Mouse (Mus musculus) kidney, embryonic 15.5 days (tissue): Measurements from ENCODE around the gene Soat1. TPM values are rescaled to one million over a fixed set of nuclear protein-coding genes. Genes with fewer than 3 reads are reported as not detected.

Experiments used
- ATAC-seq: fragments of 200-750 bp; cut with Nextera tagmentation; replicated peaks from 2 replicates; pipeline ENCODE4 v1.8.0; 2017; ENCODE audit warnings: moderate TSS enrichment; ENCODE audit not compliant: low FRiP score
- H3K27ac ChIP-seq: fragments of 300-500 bp; sonication (generic); 2 replicates; pipeline ENCODE4 v1.5.1; 2015; ENCODE audit warnings: mild to moderate bottlenecking, inconsistent platforms
- H3K27me3 ChIP-seq: fragments of 300-500 bp; sonication (generic); 2 replicates; pipeline ENCODE4 v1.6.1; 2015; ENCODE audit warnings: inconsistent platforms
- H3K36me3 ChIP-seq: fragments of 300-500 bp; sonication (generic); 2 replicates; pipeline ENCODE4 v1.6.1; 2015; ENCODE audit warnings: inconsistent platforms
- H3K4me1 ChIP-seq: fragments of 300-500 bp; sonication (generic); 2 replicates; pipeline ENCODE4 v1.6.1; 2015; ENCODE audit warnings: inconsistent platforms
- H3K4me2 ChIP-seq: fragments of 300-500 bp; sonication (generic); 2 replicates; pipeline ENCODE4 v1.6.1; 2015; ENCODE audit warnings: moderate library complexity, mild to moderate bottlenecking, inconsistent platforms
- H3K4me3 ChIP-seq: fragments of 300-500 bp; sonication (generic); replicated peaks from 2 replicates; pipeline ENCODE4 v1.5.1; 2015; ENCODE audit warnings: mild to moderate bottlenecking, inconsistent platforms
- H3K9ac ChIP-seq: fragments of 300-500 bp; sonication (generic); 2 replicates; pipeline ENCODE4 v1.6.1; 2015; ENCODE audit warnings: mild to moderate bottlenecking, inconsistent platforms
- H3K9me3 ChIP-seq: fragments of 300-500 bp; sonication (generic); replicated peaks from 2 replicates; pipeline ENCODE4 v1.6.1; 2016; ENCODE audit warnings: inconsistent platforms
- WGBS: fragments of 180-500 bp; shearing (Covaris S2); methylation state at CpG from one replicate; pipeline ENCODE4 v1.1.7; 2015; ENCODE audit warnings: mixed read lengths; 5-methylcytosine and 5-hydroxymethylcytosine counted together
- polyA plus RNA-seq: library from polyadenylated mRNA; unstranded; fragments of >200 nt; fragmentation: Nextera tagmentation; extraction: Ambion mirVana; gene quantifications from 2 replicates; pipeline ENCODE4 v1.2.1, GENCODE M21; 2015

Gene Soat1
- polyA plus RNA-seq, 1 experiment from 2014 or later = 40.2 TPM

DNA sequence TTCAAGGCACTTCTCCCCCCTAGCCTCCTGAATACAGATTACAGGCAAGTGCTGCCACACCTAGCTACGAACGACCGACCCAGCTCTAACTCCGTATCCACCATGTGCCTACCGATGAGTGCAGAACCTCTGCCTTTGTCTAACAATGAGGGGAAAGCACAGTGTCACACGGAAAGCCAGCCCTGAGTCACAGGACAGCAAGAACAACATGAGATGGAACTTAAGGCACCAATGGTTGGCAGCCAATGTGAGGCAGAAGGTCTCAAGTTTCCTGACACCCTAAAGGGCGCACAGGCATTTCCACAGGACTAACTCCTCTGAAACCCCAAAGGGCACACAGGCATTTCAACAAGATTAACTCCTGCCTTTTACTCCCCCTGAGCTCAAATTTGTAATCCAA is 25.0 kb downstream of the Soat1 start:
- Histone ChIP-seq H3K9me3 (no peaks in the 10 kb centered on the region), H3K9ac (no peak overlapping the region), H3K36me3 (peaks cover 22% of the 10 kb centered on the region), H3K27ac (peak overlapping the region; percentile 33; the same call in 1 of the 2 replicates), H3K4me2 (peak overlapping the region; percentile 24), H3K4me1 (peaks cover 15% of the 10 kb centered on the region), H3K27me3 (no peaks in the 10 kb centered on the region), H3K4me3 (no peak overlapping the region)
- ATAC-seq = peak; percentile 68
- 60% methylated on average over 7 of the region's 7 CpGs for WGBS

DNA sequence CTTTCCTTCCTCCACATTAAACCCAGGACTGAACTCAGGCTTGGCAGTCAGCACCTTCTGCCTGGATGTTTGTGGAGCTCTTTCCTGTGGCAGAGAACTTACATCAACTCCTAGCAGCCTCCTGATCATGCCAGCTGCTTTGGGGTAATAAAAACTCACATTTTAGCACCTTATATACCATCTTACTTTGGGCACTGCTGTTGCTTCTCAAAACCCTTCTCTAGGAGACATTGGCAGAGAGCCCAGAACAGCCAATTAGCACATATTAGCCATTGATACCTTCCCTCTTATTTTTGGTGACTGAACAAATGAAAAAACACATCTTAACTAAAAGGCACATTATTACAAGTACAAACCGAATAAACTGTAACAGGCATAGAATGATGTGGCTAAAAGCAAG is 29.1 kb downstream of the Soat1 start:
- ATAC-seq = no peak
- peaks cover 48% of the 10 kb centered on the region for H3K36me3 ChIP-seq
- H3K27ac ChIP-seq = no peak overlapping the region
- no peak overlapping the region for H3K4me3 ChIP-seq
- no peak overlapping the region for H3K4me2 ChIP-seq
- WGBS = 98% methylated on average over 1 of the region's 1 CpGs
- no peaks in the 10 kb centered on the region for H3K9me3 ChIP-seq
- no peak overlapping the region for H3K9ac ChIP-seq
- H3K4me1 ChIP-seq = peaks cover 7% of the 10 kb centered on the region; the same call in 1 of the 2 replicates
- no peaks in the 10 kb centered on the region for H3K27me3 ChIP-seq

DNA sequence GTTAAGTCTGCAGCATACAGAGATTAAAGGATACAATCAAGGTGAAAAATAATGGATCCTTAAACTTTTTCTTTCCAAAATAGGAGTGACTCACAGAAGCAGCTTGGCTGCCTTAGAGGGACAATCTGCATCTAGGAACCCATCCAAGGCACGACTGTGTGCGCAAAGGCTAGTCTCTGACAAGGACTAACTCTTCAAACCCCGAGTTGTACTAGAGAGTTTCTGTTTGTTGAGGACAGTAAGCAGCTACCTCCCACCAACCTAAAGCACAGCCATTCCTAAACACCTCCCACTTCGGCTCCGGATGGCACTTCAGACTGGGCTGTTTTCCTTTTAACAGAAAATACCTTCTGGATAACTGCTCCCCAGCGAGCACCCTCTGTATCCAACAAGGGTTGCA is 31.4 kb downstream of the Soat1 start:
- peaks cover 68% of the 10 kb centered on the region for H3K36me3 ChIP-seq
- no peak overlapping the region for H3K4me3 ChIP-seq
- ATAC-seq = no peak
- no peak overlapping the region for H3K9ac ChIP-seq
- 89% methylated on average over 6 of the region's 6 CpGs for WGBS
- no peak overlapping the region for H3K27ac ChIP-seq
- H3K4me1 ChIP-seq = no peaks in the 10 kb centered on the region
- no peaks in the 10 kb centered on the region for H3K27me3 ChIP-seq
- H3K4me2 ChIP-seq = no peak overlapping the region
- no peaks in the 10 kb centered on the region for H3K9me3 ChIP-seq

DNA sequence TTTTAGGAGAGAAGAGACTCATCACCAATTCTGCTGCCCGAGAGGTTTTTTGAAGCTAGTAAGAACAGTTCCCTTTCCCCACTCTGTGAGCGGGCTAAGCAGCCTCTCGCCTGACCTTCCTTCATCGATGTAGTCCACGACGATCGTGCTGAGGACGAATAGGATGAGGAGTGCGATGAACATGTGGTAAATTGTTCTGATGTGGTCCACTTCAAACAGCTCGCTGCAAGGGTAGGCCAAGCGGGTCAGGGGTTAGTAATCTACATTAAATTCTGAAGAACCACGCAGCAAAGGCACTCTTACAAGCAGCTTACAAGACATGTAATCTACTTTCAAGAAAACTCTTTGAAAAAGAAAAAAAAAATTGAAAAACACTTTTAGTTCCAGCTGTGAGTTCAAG is 31.9 kb downstream of the Soat1 start:
- no peak overlapping the region for H3K4me3 ChIP-seq
- no peaks in the 10 kb centered on the region for H3K9me3 ChIP-seq
- H3K27me3 ChIP-seq = no peaks in the 10 kb centered on the region
- H3K4me2 ChIP-seq = no peak overlapping the region
- no peaks in the 10 kb centered on the region for H3K4me1 ChIP-seq
- 90% methylated on average over 12 of the region's 12 CpGs for WGBS
- H3K9ac ChIP-seq = no peak overlapping the region
- ATAC-seq = no peak
- H3K27ac ChIP-seq = no peak overlapping the region
- peaks cover 73% of the 10 kb centered on the region for H3K36me3 ChIP-seq

DNA sequence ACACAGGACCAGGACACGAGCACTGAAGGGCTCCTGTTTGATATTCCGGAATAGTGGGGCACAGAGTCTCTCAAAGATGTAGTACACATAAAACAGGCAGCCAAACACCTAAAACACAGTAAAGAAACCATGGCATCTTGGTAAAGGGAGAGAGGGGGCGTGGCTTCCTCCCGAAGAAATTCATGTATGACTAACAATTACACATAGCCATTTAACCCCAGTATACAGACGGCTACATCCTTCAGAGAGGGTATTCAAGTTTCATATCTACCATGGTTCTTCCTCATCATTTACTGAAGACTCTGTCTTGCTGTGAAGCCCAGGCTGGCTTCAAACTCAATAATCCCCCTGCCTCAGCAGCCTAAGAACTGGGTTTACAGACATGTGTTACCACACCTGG is 36.4 kb downstream of the Soat1 start:
- Histone ChIP-seq H3K4me2 (no peak overlapping the region), H3K36me3 (peaks cover 85% of the 10 kb centered on the region), H3K9me3 (no peaks in the 10 kb centered on the region), H3K9ac (no peak overlapping the region), H3K27ac (no peak overlapping the region), H3K4me3 (no peak overlapping the region), H3K27me3 (no peaks in the 10 kb centered on the region), H3K4me1 (no peaks in the 10 kb centered on the region)
- no peak for ATAC-seq
- 91% methylated on average over 5 of the region's 5 CpGs for WGBS

DNA sequence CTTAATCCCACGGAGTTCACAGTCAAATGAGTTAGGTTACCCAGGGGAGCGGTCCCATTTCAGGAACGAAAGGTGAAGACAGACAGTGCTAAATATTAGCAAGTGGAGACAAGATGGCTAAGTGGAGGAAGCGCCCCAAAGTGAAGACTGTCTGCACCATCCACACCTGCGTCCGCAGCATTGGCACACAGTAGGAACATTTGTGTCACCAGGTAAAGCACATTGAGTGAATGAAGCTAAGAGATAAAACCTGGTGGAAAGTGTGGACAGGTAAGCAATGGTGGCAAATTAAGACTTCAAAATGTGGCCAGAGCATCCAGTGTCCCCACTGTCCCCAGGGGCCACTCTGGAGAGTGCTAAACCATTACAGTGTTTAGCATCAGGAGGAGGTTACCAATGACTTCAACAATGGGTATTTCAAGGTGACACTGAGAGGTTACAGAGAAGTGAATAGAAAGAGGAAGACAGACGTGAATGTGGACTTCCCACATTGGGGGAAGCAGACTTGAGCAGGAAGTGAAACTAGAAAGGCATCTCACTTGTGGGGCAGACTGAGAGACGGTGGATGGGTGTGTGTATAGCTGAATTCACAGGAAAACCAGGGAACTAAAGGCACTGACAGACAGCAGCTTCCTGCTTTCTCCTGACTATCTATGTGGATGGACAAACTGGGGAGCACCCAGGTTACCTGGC is 37.0 kb downstream of the Soat1 start:
- Histone ChIP-seq H3K4me2 (no peak overlapping the region), H3K9me3 (no peaks in the 10 kb centered on the region), H3K27me3 (no peaks in the 10 kb centered on the region), H3K36me3 (peaks cover 90% of the 10 kb centered on the region), H3K27ac (no peak overlapping the region), H3K4me1 (no peaks in the 10 kb centered on the region), H3K9ac (no peak overlapping the region), H3K4me3 (no peak overlapping the region)
- 93% methylated on average over 8 of the region's 8 CpGs for WGBS
- ATAC-seq = no peak

DNA sequence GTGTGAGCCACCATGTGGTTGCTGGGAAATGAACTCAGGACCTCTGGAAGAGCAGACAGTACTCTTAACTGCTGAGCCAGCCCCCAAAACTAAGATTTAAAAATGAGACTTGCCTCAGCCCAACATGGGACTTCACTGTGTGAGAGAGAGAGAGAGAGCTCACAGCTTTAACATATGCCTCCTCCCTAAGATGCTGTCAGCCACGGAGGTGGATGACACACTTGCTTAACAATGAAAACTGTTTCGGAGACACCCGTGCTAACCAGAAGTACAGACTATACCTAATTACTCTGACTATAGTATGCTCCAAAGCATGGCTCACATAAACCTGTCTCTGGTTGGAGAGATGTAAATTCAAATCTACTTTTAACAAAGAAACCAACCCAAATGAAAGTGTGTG is 40.6 kb downstream of the Soat1 start:
- H3K4me1 ChIP-seq = no peaks in the 10 kb centered on the region
- no peaks in the 10 kb centered on the region for H3K27me3 ChIP-seq
- H3K9me3 ChIP-seq = no peaks in the 10 kb centered on the region
- WGBS = 87% methylated on average over 3 of the region's 3 CpGs
- H3K36me3 ChIP-seq = peaks cover 88% of the 10 kb centered on the region
- no peak overlapping the region for H3K4me2 ChIP-seq
- H3K9ac ChIP-seq = no peak overlapping the region
- ATAC-seq = no peak
- no peak overlapping the region for H3K27ac ChIP-seq
- H3K4me3 ChIP-seq = no peak overlapping the region

DNA sequence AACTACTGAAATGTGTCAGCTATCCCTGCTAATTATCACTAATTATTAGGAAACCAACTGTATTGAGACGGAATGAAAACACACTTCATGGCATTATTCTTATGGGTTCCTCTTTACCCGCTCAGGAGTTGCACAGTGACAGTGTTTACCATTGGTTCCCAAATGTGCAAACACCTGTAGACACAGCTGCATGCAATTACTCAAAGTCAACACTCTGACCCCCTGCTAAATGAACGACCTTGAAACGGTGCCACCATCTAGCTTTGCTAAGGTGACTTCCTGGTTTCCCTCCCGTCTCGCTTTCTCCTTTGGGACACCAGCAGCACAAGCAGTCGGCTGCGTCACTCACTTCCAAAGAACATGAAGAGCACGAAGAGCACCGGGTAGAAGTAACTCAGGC is 41.6 kb downstream of the Soat1 start:
- no peaks in the 10 kb centered on the region for H3K27me3 ChIP-seq
- no peak overlapping the region for H3K4me2 ChIP-seq
- H3K27ac ChIP-seq = no peak overlapping the region
- WGBS = 68% methylated on average over 10 of the region's 10 CpGs
- H3K36me3 ChIP-seq = peaks cover 87% of the 10 kb centered on the region
- ATAC-seq = no peak
- no peaks in the 10 kb centered on the region for H3K9me3 ChIP-seq
- H3K4me3 ChIP-seq = no peak overlapping the region
- H3K9ac ChIP-seq = no peak overlapping the region
- no peaks in the 10 kb centered on the region for H3K4me1 ChIP-seq

DNA sequence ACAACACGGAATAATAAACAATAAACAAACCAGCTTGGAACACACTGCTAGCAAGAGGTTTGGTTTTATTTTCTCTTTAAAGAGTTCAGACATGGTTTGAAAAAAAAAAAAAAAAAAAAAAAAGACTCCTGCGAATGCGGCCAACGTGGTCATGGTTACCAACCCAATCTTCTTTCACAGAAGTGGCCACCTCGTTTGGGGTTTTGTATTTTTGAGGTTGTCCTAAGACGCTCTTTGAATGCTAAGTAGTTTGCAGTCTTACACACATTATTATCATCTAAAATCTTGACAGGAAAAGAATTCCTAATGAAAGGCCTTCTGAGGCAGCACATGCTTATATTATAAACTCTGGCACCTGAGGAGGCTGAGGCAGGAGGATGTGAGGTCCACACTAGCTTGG is 45.7 kb downstream of the Soat1 start:
- Histone ChIP-seq H3K4me1 (no peaks in the 10 kb centered on the region), H3K27ac (no peak overlapping the region), H3K27me3 (no peaks in the 10 kb centered on the region), H3K9me3 (no peaks in the 10 kb centered on the region), H3K9ac (no peak overlapping the region), H3K4me2 (no peak overlapping the region), H3K36me3 (peaks cover 66% of the 10 kb centered on the region), H3K4me3 (no peak overlapping the region)
- ATAC-seq = no peak
- WGBS = 86% methylated on average over 6 of the region's 6 CpGs

DNA sequence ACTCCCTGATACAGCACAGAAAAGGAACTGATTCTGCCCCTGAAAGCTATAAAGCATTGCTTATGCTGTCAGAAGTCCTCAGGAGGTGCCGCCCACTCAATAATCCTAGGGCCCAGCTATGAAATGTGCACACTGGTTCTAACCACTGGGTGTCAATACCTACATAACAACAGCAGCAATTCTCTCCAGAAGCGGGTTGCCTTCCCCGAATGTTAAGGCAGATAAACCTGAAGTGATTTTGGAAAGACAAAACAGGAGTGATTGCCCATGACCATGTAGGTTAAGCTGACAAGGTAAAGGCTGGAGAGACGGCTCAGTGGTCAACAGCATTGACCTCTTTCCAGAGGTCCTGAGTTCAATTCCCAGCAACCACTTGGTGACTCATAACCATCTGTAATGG is 48.4 kb downstream of the Soat1 start:
- H3K4me2 ChIP-seq = no peak overlapping the region
- H3K9me3 ChIP-seq = no peaks in the 10 kb centered on the region
- no peak for ATAC-seq
- no peaks in the 10 kb centered on the region for H3K27me3 ChIP-seq
- H3K27ac ChIP-seq = no peak overlapping the region
- H3K4me3 ChIP-seq = no peak overlapping the region
- peaks cover 41% of the 10 kb centered on the region for H3K36me3 ChIP-seq
- WGBS = 95% methylated on average over 4 of the region's 4 CpGs
- H3K4me1 ChIP-seq = peaks cover 3% of the 10 kb centered on the region; the same call in 1 of the 2 replicates
- H3K9ac ChIP-seq = no peak overlapping the region

DNA sequence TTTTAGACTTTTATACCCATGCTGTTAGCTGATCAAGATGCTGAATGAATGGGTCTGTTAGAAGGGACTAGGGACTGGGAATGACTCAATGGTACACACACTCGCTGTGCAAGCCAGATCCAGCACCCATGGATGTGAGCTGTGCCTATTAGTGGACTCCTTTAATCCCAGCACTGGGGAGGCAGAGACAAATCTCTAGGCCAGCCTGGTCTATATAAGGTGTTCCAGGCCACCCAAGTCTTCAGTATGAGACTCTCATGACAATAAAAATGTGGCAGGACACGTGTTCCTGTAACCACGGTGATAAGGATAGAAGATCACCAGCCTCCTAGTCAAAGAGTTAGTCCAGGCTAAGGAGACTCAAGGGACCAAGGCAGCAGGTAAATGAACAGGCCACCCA is 50.1 kb downstream of the Soat1 start:
- no peaks in the 10 kb centered on the region for H3K27me3 ChIP-seq
- H3K9me3 ChIP-seq = no peaks in the 10 kb centered on the region
- 90% methylated on average over 3 of the region's 3 CpGs for WGBS
- H3K4me2 ChIP-seq = no peak overlapping the region
- peaks cover 24% of the 10 kb centered on the region for H3K36me3 ChIP-seq
- ATAC-seq = no peak
- H3K4me1 ChIP-seq = peaks cover 3% of the 10 kb centered on the region; the same call in 1 of the 2 replicates
- H3K27ac ChIP-seq = no peak overlapping the region
- H3K4me3 ChIP-seq = no peak overlapping the region
- H3K9ac ChIP-seq = no peak overlapping the region

DNA sequence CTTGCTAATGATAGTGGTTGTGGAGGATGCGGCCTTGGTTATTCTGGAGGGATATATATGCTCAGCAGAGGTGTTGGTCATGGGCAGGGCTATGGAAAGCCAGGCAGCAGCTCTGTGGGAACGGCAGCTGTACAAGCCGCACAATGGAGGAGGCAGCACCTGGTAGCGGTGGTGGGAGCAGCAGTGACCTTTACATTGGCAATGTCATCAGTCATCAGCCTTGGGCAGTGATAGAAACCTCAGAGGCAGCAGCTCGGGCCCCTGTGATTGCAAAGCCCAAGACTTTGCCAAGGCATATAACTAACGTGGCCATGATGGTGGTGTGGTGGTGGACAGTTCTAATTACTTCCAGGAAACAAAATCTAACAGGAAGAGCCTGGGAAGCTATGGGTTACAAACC is 50.6 kb downstream of the Soat1 start:
- no peak overlapping the region for H3K27ac ChIP-seq
- 84% methylated on average over 6 of the region's 6 CpGs for WGBS
- peaks cover 22% of the 10 kb centered on the region for H3K36me3 ChIP-seq
- no peak overlapping the region for H3K4me3 ChIP-seq
- no peaks in the 10 kb centered on the region for H3K9me3 ChIP-seq
- no peak for ATAC-seq
- H3K4me2 ChIP-seq = no peak overlapping the region
- peaks cover 3% of the 10 kb centered on the region; the same call in 1 of the 2 replicates for H3K4me1 ChIP-seq
- no peak overlapping the region for H3K9ac ChIP-seq
- H3K27me3 ChIP-seq = no peaks in the 10 kb centered on the region

DNA sequence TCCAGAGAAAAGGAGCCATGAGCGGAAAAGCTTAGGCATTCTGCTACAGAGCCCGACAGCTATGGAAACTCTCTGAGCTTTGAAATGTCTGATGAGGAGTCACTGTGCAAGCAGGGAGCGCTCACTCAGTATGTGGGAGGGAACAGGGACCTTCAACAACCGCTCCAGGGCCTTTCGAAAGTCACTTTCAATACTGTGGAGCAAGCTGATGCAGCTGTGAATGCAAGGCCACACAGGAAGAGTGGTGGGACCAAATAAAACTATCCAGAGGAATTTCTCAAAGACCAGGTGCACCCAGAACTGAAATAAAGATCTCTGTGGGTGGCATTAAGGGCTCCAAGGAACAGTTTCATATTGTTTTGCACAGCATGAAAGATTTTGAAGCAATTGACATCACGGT is 51.3 kb downstream of the Soat1 start:
- ATAC-seq = no peak
- Histone ChIP-seq H3K4me1 (peaks cover 3% of the 10 kb centered on the region; the same call in 1 of the 2 replicates), H3K9ac (no peak overlapping the region), H3K9me3 (no peaks in the 10 kb centered on the region), H3K4me3 (no peak overlapping the region), H3K27me3 (no peaks in the 10 kb centered on the region), H3K27ac (no peak overlapping the region), H3K36me3 (peaks cover 16% of the 10 kb centered on the region), H3K4me2 (no peak overlapping the region)
- WGBS = 75% methylated on average over 6 of the region's 6 CpGs
